Mouse (Mus musculus) liver, adult 2 months (tissue): ENCODE measurements at regions not wholly inside any gene's neighbourhood (a gene's known extent, or its start where the extent isn't known, plus 50 kb on each side); places are given as distances from the start of the nearest gene placed in this dataset.
A peak's percentile ranks its signal among the peaks of the same experiment; 100 is the strongest.

Source experiments
- CTCF ChIP-seq: fragments of 200-500 bp; IDR thresholded peaks from 2 replicates; pipeline ENCODE4 v1.5.1; 2011; ENCODE audit warnings: low read depth, low read length, control low read depth
- POLR2A ChIP-seq: fragments of 200-500 bp; IDR thresholded peaks from 2 replicates; pipeline ENCODE4 v1.6.1; 2011; ENCODE audit warnings: low read length, control low read depth; ENCODE audit not compliant: insufficient read depth; ENCODE audit errors: extremely low read depth

- TF ChIP-seq POLR2A: no peak
- peak; percentile 13; the same call in 1 of the 2 replicates for TF ChIP-seq CTCF
Measured at GRCm38 (mm10) chr5:99099014-99099726, 62.0 kb upstream of the Prkg2 start.
